Mouse (Mus musculus) T-helper 1 cell (primary cell): ENCODE results near the gene Aacs.

Experiments used
- in situ Hi-C: fragments of 300-600 bp; cut with MboI, MseI; formaldehyde crosslinking; loops from one replicate; pipeline ENCODE4 v1.15.1; 2025; ENCODE audit warnings: high pct_unique_total_duplicates

Aacs gene

GRCm38 (mm10) chr5:125492379-125493092 lies 16.9 kb downstream of the Aacs start:
- in situ Hi-C loops, result no loop called here

GRCm38 (mm10) chr5:125493093-125493423 lies 17.4 kb downstream of the Aacs start:
- in situ Hi-C loops, result no loop called here

DNA sequence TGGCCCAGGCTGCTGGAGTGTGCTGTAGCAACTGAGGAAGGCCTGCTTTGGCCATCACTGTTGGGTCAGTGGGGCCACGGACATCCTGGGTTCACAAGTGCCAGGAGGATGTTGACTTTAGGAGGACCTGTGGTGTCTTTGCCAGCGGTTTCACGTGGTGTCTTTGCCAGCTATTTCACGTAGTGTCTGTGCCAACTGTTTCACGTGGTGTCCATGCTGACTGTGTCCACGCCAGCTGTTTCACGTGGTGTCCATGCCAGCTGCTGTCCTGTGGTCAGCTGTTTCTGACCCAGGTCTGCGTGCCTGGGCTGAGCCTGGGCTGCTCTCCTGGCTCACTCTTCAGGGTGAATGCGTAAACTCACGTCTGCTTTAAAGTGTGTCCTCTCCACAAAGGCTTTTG lies 20.0 kb downstream of the Aacs start:
- in situ Hi-C loops, result no loop called here

- in situ Hi-C loops, result no loop called here
Observed at GRCm38 (mm10) chr5:125497821-125498600, 22.4 kb downstream of the Aacs start.

- in situ Hi-C loops, result no loop called here
Observed at GRCm38 (mm10) chr5:125501505-125501904, 25.9 kb downstream of the Aacs start.

GRCm38 (mm10) chr5:125502186-125502585 lies 26.6 kb downstream of the Aacs start:
- in situ Hi-C loops, result no loop called here

DNA sequence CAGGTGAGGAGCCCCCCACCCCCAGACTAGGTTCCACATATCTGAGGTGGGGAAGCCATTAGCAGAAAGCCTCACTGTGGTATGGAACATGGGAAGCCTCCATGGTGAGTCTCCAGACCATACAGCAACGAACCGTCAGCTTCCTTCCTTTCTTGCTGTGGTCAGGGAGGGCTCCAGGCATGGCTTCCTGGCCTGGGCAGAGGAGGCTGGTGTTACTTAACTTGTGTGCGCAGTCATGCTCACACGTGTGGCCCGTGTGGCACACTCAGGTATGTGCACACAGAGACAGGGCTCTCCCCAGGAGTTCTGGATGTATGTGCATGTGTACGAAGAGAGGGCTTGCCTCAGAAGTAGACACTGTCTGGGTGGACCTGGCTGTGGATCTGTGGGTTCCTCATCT lies 28.0 kb downstream of the Aacs start:
- in situ Hi-C loops, result no loop called here

- in situ Hi-C loops, result no loop called here
Observed at GRCm38 (mm10) chr5:125504692-125505091, 29.1 kb downstream of the Aacs start.

- in situ Hi-C loops, result no loop called here
Observed at GRCm38 (mm10) chr5:125505968-125506367, 30.4 kb downstream of the Aacs start.

GRCm38 (mm10) chr5:125507582-125507981 lies 32.0 kb downstream of the Aacs start:
- in situ Hi-C loops, result no loop called here

- in situ Hi-C loops, result no loop called here
Observed at GRCm38 (mm10) chr5:125508006-125508405, 32.4 kb downstream of the Aacs start.

DNA sequence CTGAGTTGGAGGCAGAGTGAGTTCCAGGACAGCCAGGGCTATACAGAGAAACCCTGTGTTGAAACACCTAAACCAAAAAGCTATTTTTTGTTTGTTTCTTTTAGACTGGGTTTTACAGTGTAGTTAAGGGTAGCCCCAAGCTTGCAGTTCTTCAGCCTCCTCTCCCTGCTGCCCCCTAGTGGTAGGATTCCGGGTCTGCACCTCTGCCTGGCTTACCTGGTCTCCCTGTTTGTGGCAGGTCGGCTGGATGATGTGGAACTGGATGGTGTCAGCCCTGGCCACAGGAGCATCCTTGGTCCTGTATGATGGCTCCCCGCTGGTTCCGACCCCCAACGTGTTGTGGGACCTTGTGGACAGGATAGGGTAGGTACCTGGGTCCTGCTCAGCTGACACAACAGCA lies 33.9 kb downstream of the Aacs start:
- in situ Hi-C loops, result no loop called here

GRCm38 (mm10) chr5:125515006-125515405 lies 39.4 kb downstream of the Aacs start:
- in situ Hi-C loops, result no loop called here

DNA sequence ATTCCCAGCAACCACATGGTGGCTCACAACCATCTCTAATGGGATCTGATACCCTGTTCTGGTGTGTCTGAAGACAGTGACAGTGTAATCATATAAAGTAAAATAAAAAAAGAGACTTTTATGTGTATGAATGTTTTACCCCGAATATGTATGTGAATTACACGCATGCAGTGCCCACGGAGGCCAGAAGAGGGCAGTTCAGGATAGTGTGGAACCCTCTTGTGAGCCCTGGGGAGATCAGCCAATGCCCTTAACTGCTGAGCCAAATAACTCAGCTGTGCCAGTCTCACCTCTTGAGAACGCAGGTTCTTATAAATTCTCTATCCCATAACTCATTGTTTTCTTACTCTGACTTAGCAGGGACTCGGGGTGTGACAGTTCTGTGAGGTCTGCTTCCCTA lies 43.0 kb downstream of the Aacs start:
- in situ Hi-C loops, result no loop called here

DNA sequence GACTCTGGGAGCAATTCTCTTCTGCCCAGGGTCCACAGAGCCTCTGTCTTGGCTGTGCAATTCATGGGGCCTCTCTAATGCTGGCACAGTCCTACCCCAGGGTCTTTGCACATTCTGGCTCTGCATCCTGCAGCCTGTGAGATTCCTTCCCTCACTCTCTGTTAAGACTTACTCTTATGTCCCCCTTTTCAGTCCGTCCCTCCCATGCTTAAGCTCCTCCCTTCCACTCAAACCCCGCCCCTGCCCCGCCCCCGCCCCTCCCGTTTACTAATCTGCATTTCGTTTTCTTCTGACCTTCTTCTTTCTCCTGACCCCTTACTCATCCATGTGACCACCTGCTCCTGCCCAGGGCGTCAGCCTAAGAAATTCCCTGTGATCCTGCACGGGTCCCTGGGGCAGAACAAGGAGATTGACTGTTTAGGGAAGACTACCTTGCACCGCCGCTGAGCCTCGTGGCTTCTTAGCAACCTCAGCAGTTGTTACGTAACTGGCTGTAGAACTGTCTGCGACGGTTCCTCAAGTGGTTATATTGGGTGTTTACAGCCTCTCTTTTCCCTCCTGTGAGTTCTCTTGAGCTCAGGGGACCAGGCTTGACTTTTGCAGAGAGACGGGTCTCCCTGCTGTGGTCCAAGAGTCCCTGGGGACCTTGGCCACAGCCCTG lies 45.4 kb downstream of the Aacs start:
- in situ Hi-C loops, result no loop called here

GRCm38 (mm10) chr5:125523361-125523760 lies 47.7 kb downstream of the Aacs start:
- in situ Hi-C loops, result no loop called here

DNA sequence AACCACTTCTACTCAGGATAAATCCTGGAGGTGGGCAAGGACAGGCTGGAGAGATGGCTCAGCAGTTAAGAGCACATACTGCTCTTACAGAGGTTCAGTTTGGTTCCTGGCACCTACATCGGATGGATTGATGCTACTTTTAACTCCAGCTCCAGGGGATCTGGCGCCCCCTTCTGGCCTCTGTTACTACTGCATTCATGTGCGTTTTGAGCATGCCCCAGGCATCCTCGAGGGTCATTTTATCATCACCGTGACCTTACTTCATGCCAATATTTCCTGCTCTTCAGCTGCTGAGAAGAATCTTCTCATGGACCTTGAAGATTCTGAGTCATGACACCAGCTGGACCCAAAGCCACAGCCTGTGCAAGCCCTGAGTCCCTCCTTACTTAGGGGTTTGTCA lies 49.9 kb downstream of the Aacs start:
- in situ Hi-C loops, result no loop called here

- in situ Hi-C loops, result no loop called here
Observed at GRCm38 (mm10) chr5:125526464-125526863, 50.9 kb downstream of the Aacs start.

- in situ Hi-C loops, result no loop called here
Observed at GRCm38 (mm10) chr5:125529109-125529508, 53.5 kb downstream of the Aacs start.

DNA sequence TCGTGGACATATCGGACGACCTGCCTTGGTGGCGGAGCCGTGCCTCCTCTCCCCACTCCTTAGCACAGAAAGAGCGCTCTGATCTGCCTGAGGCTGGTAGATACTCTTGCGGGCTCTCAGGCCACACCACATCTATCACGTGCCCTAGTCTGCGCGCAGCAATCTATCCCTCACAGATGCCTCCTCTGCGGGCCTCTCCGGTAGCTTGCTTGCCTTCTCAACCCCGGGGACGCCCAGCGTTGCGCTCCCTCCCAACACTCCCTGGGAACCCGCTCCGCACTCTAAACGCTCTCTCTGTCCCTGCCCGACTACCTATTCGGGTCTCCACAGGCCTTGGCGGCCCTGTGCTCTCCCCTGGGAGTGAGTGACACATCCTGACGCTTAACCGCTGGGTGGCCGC lies 56.0 kb downstream of the Aacs start, which contains the start of gene Tmem132b:
Gene Tmem132b, plus strand, starts transcription at position 141 of the 400 bp plus-strand sequence.
- in situ Hi-C loops, result no loop called here

DNA sequence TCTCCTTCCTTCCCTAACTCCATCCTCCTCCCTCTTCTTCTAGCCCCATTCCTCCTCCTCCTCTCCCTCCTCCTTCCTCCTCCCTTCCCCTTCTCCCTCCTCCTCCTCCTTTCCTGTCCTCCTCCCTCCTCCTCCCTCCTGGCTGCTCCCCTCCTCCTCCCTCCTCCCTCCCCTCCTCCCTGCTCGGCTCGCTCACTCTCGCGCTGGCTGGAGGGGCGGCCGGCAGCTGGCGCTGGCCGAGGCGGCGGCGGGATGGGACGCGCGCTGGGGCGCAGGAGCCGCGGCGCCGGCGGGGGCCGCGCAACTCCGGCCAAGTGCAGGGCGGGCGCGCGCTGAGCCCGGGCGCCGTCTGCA lies 56.6 kb downstream of the Aacs start:
- in situ Hi-C loops, result no loop called here

DNA sequence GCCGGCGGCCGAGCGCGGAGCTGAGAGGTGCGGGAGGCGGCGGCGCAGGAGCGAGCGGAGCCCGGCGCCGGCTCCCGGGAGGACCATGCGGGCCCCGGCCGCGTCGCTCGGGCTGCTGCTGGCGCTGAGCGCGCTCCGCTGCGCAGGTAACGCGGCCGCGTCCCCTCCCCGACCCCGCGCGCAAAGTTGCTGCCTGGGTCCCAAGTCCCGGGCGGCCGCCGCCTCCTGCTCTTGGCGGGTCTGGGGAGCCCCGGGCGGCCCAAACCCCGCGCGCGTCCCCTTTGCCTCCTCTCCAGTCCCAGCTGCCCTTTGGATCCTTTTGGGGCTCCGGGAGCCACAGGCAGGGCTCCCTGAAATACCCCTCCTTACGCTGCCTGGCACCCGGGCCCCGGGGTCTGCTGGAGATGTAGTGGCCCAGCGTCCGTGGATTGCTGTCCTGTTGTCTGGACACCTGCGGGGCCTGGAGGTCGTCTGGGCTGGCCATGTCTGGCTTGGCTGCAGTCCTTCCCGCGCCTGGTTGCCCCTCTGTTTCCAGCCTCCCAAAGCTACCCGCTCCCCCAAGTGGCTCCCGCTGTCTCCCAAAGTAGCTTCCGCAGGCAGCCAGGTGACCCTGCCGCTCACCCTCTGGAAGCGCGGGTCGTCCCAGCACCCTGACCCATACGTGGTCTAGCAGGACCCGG lies 57.1 kb downstream of the Aacs start:
- in situ Hi-C loops, result no loop called here
